Mouse (Mus musculus) myocyte (in vitro differentiated cells): ENCODE measurements at regions not wholly inside any gene's neighbourhood (a gene's known extent, or its start where the extent isn't known, plus 50 kb on each side); places are given as distances from the start of the nearest gene placed in this dataset.

Experiments used
- CEBPB ChIP-seq: IDR thresholded peaks from 2 replicates; pipeline ENCODE4 v1.6.1; 2011; ENCODE audit warnings: mild to moderate bottlenecking, moderate library complexity; ENCODE audit not compliant: poor library complexity, insufficient read depth, severe bottlenecking
- POLR2A ChIP-seq: IDR thresholded peaks from one replicate; pipeline ENCODE4 v1.6.1; 2011; ENCODE audit warnings: low read depth, mild to moderate bottlenecking, control low read depth, moderate library complexity; ENCODE audit not compliant: insufficient read length
- POLR2AphosphoS2 ChIP-seq: IDR thresholded peaks from one replicate; pipeline ENCODE4 v1.6.1; 2011; ENCODE audit warnings: low read depth, control low read depth; ENCODE audit not compliant: insufficient read length

DNA sequence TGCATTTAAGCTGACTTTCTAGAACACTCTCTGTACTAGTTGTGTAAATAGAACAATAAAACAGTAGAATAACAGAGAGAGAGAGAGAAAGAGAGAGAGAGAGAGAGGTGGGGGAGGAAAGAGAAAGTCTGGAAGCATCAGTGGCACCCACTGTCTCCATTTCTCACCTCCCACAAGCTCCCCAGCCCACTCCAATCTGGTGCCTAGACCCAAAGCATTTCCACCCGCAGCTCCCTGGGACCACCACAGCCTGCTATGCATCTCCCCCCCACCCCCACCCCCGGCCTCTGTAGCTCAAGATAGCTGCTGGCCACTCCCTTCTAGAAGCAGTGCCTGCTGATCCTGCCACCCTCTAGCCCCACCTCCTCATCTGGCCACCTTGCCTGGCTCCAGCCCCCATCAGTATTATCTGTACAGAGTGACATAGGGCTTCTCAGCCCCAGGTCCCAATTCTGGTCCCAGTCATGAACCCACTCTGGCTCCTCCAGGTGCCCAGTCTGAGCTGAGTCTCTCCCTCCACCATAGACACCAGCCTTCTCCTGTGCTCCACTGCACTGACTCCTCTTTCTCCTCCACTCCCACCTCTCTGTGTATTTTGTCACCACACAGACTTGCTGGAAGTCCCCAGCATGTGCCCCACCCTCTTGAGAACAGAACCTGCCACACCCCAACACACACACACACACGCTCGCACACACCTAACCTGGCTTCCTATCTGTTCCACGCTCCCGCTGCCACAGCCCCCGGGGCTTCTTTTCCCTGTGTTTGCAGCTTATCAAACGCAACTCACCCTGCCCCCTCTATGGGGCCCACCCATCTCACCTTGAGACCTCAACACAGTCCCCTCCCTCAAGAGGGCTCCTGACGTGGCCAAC is 68.4 kb upstream of the Ppp1r26 start:
- TF ChIP-seq POLR2A (no peak), CEBPB (no peak), POLR2AphosphoS2 (no peak)
